Mouse (Mus musculus) lung, postnatal 14 days (tissue): ENCODE data around the gene Plcd3.

Source experiments
- DNase-seq: peaks from one replicate; pipeline ENCODE4 v3.0.0; 2021

Gene Plcd3

GRCm38 (mm10) chr11:103101481-103101865 is at the start of gene Plcd3, which contains the start of gene Acbd4:
Gene Plcd3 (minus strand): TSS chr11:103101658.
Gene Acbd4 (plus strand): TSS chr11:103101682.
- peak; percentile 88 for DNase-seq

GRCm38 (mm10) chr11:103149771-103150170 is 48.3 kb upstream of the Plcd3 start:
- DNase-seq: no peak

GRCm38 (mm10) chr11:103147766-103148165 is 46.3 kb upstream of the Plcd3 start:
- no peak for DNase-seq

GRCm38 (mm10) chr11:103146386-103146785 is 44.9 kb upstream of the Plcd3 start:
- no peak for DNase-seq

- no peak for DNase-seq
Observed at GRCm38 (mm10) chr11:103144309-103145285, 43.1 kb upstream of the Plcd3 start.

GRCm38 (mm10) chr11:103142441-103143182 is 41.2 kb upstream of the Plcd3 start:
- DNase-seq: peak; percentile 81

GRCm38 (mm10) chr11:103141944-103142255 is 40.4 kb upstream of the Plcd3 start:
- no peak for DNase-seq

- DNase-seq: peak; percentile 77
Observed at GRCm38 (mm10) chr11:103141101-103141943, 39.9 kb upstream of the Plcd3 start.

- DNase-seq: peak; percentile 46
Observed at GRCm38 (mm10) chr11:103140763-103141100, 39.3 kb upstream of the Plcd3 start.

- DNase-seq: no peak
Observed at GRCm38 (mm10) chr11:103139951-103140762, 38.7 kb upstream of the Plcd3 start.

GRCm38 (mm10) chr11:103136039-103136577 is 34.6 kb upstream of the Plcd3 start:
- no peak for DNase-seq

- DNase-seq: no peak
Observed at GRCm38 (mm10) chr11:103134221-103134620, 32.8 kb upstream of the Plcd3 start.

GRCm38 (mm10) chr11:103133456-103134185 is 32.2 kb upstream of the Plcd3 start:
- DNase-seq: no peak

- peak; percentile 100 for DNase-seq
Observed at GRCm38 (mm10) chr11:103132576-103133455, 31.4 kb upstream of the Plcd3 start.

GRCm38 (mm10) chr11:103131701-103132575 is 30.5 kb upstream of the Plcd3 start, which contains the start of gene Hexim2:
Gene Hexim2 (plus strand): TSS chr11:103132429.
- DNase-seq: peak; percentile 60

GRCm38 (mm10) chr11:103120315-103120714 is 18.9 kb upstream of the Plcd3 start:
- DNase-seq: peak; percentile 31

GRCm38 (mm10) chr11:103119609-103120008 is 18.2 kb upstream of the Plcd3 start:
- DNase-seq: no peak

- no peak for DNase-seq
Observed at GRCm38 (mm10) chr11:103118866-103119265, 17.4 kb upstream of the Plcd3 start.

- peak; percentile 53 for DNase-seq
Observed at GRCm38 (mm10) chr11:103117591-103118009, 16.1 kb upstream of the Plcd3 start.
